ENCODE assay signal across 8 mouse cellular contexts in genomic region chr16:32499430-32500037, GRCm38 (mm10). TPM values are rescaled to one million over a fixed set of nuclear protein-coding genes. Genes with fewer than 3 reads are reported as not detected.
DNase-seq lines count a peak whose midpoint lies in the region; ATAC-seq and TF ChIP-seq lines count a peak whose summit lies in the region.

No protein-coding gene starts in this region.

- no peaks in the 10 kb centered on the region for H3K9me3 ChIP-seq in hindbrain, embryonic 15.5 days
- no peaks in the 10 kb centered on the region for H3K9me3 ChIP-seq in megakaryocyte, embryonic 14.5 days

- peak; percentile 20 for DNase-seq in Patski (ENCODE audit: low read depth, low spot score)
- DNase-seq in cerebellum, postnatal 14 days = peak; percentile 95 to 96
- peak; percentile 85 to 91 for DNase-seq in frontal cortex, postnatal 36 days (ENCODE audit: low spot score in 2 of 2)
- DNase-seq in left cerebral cortex, adult 2 months (ENCODE audit: extremely low spot score in 1 of 2, low spot score in 2 of 2) = peak; percentile 83 to 87
- peak; percentile 84 to 90 for DNase-seq in right cerebral cortex, postnatal 10 days (ENCODE audit: low spot score in 2 of 2)
- DNase-seq in urinary bladder, postnatal 14 days (ENCODE audit: low spot score) = peak; percentile 85

- peaks cover 6% of the 10 kb centered on the region for H3K27me3 ChIP-seq in Patski
- no peaks in the 10 kb centered on the region for H3K27me3 ChIP-seq in hindbrain, embryonic 15.5 days
- H3K27me3 ChIP-seq in megakaryocyte, embryonic 14.5 days (replicated peaks) = peaks cover 18% of the 10 kb centered on the region

- TF ChIP-seq CTCF in Patski (IDR thresholded peaks at IDR 0.05) = no peak
- peak; percentile 98 for TF ChIP-seq CTCF in left cerebral cortex, adult 2 months (IDR thresholded peaks at IDR 0.05)

- peak overlapping the region; percentile 60 for H3K9ac ChIP-seq in hindbrain, embryonic 15.5 days

- H3K36me3 ChIP-seq in hindbrain, embryonic 15.5 days = no peaks in the 10 kb centered on the region
- H3K36me3 ChIP-seq in megakaryocyte, embryonic 14.5 days (replicated peaks; ENCODE audit: low read length) = no peaks in the 10 kb centered on the region

- in situ Hi-C loops in Patski (cut with MboI; ENCODE audit: low pct_unique_long_range_greater_than_20kb) = loop anchor here (5.0 kb wide), 2 partner anchors 113 to 382 kb away; no protein-coding TSS in a partner anchor

- POLR2A ChIA-PET in Patski (lab: Charles Lee) = interaction anchor here (0.6 kb wide), 1 partner anchor 354 kb away, joined by 4 read pairs; no protein-coding TSS in a partner anchor

- intact Hi-C loops in left cerebral cortex, adult 2 months (cut with DNase I) = loop anchor here (2.0 kb wide), 1 partner anchor 385 kb away; no protein-coding TSS in a partner anchor

- peaks cover 11% of the 10 kb centered on the region for H3K4me1 ChIP-seq in hindbrain, embryonic 15.5 days (replicated peaks)
- peaks cover 45% of the 10 kb centered on the region for H3K4me1 ChIP-seq in megakaryocyte, embryonic 14.5 days

- WGBS in hindbrain, embryonic 15.5 days = 4% methylated on average over 21 of the region's 22 CpGs

- peak overlapping the region; percentile 53 for H3K27ac ChIP-seq in hindbrain, embryonic 15.5 days (replicated peaks)
- H3K27ac ChIP-seq in left cerebral cortex, adult 2 months = no peak overlapping the region; the same call in 1 of the 2 replicates

- H3K4me3 ChIP-seq in hindbrain, embryonic 15.5 days = peak overlapping the region; percentile 40
- H3K4me3 ChIP-seq in left cerebral cortex, adult 2 months = peak overlapping the region; percentile 35
- peak overlapping the region; percentile 77 for H3K4me3 ChIP-seq in megakaryocyte, embryonic 14.5 days (replicated peaks)

- peak; percentile 67 for ATAC-seq in Patski
- peak; percentile 93 for ATAC-seq in hindbrain, embryonic 15.5 days (ENCODE audit: low FRiP score, low read depth)

- CTCF ChIA-PET in Patski (lab: Charles Lee) = interaction anchor here (0.6 to 2.4 kb wide), 18 partner anchors 9 to 271 kb away, joined by 3 to 14 read pairs (median 3); partner anchors contain the start of gene Tfrc

- H3K4me2 ChIP-seq in hindbrain, embryonic 15.5 days = peak overlapping the region; percentile 73

RNA-seq across cellular contexts. Expression of gene Zdhhc19, which starts 3.5 kb away (rescaled TPM):
- not detected for polyA plus RNA-seq in Patski (2021)
- 0.22 and 0.24 TPM in 2 replicates for polyA plus RNA-seq in hindbrain, embryonic 15.5 days (2015; fragmentation: Nextera tagmentation; extraction: Ambion mirVana)
- total RNA-seq in left cerebral cortex, adult 2 months (2021) = not detected
- polyA plus RNA-seq in megakaryocyte, embryonic 14.5 days (2012; ENCODE audit: insufficient read depth, low replicate concordance) = 0.20 TPM in 1 of 2 replicates, not detected in the other

RNA-seq across cellular contexts. Expression of gene Slc51a, which starts 11.9 kb away (rescaled TPM):
- 0.04 TPM for polyA plus RNA-seq in Patski (2021)
- polyA plus RNA-seq in hindbrain, embryonic 15.5 days (2015; fragmentation: Nextera tagmentation; extraction: Ambion mirVana) = 0.16 and 0.30 TPM in 2 replicates
- not detected for total RNA-seq in left cerebral cortex, adult 2 months (2021)
- polyA plus RNA-seq in megakaryocyte, embryonic 14.5 days (2012; ENCODE audit: insufficient read depth, low replicate concordance) = not detected in 2 replicates

Comparison
In these comparisons a context has a peak if more than half of its experiments do, and no peak if none do; other contexts are left out.
1. DNase-seq: peak in every context shown above with its lines; median percentile 96 in cerebellum, postnatal 14 days; 88 in frontal cortex, postnatal 36 days; 87 in right cerebral cortex, postnatal 10 days; 85 in left cerebral cortex, adult 2 months; 85 in urinary bladder, postnatal 14 days; 20 in Patski.